Mouse (Mus musculus) intestine, embryonic 14.5 days (tissue): Measurements from ENCODE around the gene Myb. TPM values are rescaled to one million over a fixed set of nuclear protein-coding genes. Genes with fewer than 3 reads are reported as not detected.
A peak's percentile ranks its signal among the peaks of the same experiment; 100 is the strongest.

Source experiments
- ATAC-seq: fragments of 200-750 bp; cut with Nextera tagmentation; replicated peaks from 2 replicates; pipeline ENCODE4 v1.8.0; 2017; ENCODE audit warnings: low read depth, moderate number of reproducible peaks, moderate TSS enrichment, moderate library complexity; ENCODE audit not compliant: low FRiP score, low TSS enrichment
- DNase-seq: peaks from one replicate; pipeline ENCODE4 v3.0.0-alpha.2; 2018; ENCODE audit warnings: low spot score
- H3K27ac ChIP-seq: fragments of 300-500 bp; sonication (generic); 2 replicates; pipeline ENCODE4 v1.5.1; 2014; ENCODE audit warnings: low read depth, mild to moderate bottlenecking, control low read depth
- H3K27me3 ChIP-seq: fragments of 300-500 bp; sonication (generic); replicated peaks from 2 replicates; pipeline ENCODE4 v1.6.1; 2014; ENCODE audit warnings: low read length, control low read depth; ENCODE audit not compliant: control insufficient read depth, insufficient read depth
- H3K36me3 ChIP-seq: fragments of 300-500 bp; sonication (generic); 2 replicates; pipeline ENCODE4 v1.6.1; 2014; ENCODE audit warnings: low read length, control low read depth; ENCODE audit not compliant: control insufficient read depth, insufficient read depth
- H3K4me1 ChIP-seq: fragments of 300-500 bp; sonication (generic); replicated peaks from 2 replicates; pipeline ENCODE4 v1.6.1; 2014; ENCODE audit warnings: low read length, control low read depth, mixed read lengths; ENCODE audit not compliant: control insufficient read depth, insufficient read depth
- H3K4me2 ChIP-seq: fragments of 300-500 bp; sonication (generic); 2 replicates; pipeline ENCODE4 v1.6.1; 2014; ENCODE audit warnings: low read length
- H3K4me3 ChIP-seq: fragments of 300-500 bp; sonication (generic); 2 replicates; pipeline ENCODE4 v1.5.1; 2014; ENCODE audit warnings: low read depth, low read length, control low read depth, mixed read lengths
- H3K9ac ChIP-seq: fragments of 300-500 bp; sonication (generic); 2 replicates; pipeline ENCODE4 v1.6.1; 2014; ENCODE audit warnings: mild to moderate bottlenecking, low read length
- H3K9me3 ChIP-seq: fragments of 300-500 bp; sonication (generic); 2 replicates; pipeline ENCODE4 v1.6.1; 2016; ENCODE audit warnings: low read length, control low read depth; ENCODE audit not compliant: control insufficient read depth
- WGBS: fragments of 180-500 bp; shearing (Covaris S2); extraction: QIAGEN DNeasy Blood & Tissue Kit; methylation state at CpG from one replicate; pipeline ENCODE4 v1.1.7; 2014; 5-methylcytosine and 5-hydroxymethylcytosine counted together
- polyA plus RNA-seq: library from polyadenylated mRNA; unstranded; fragments of >200 nt; fragmentation: Nextera tagmentation; extraction: Ambion mirVana; gene quantifications from 2 replicates; pipeline ENCODE4 v1.2.1, GENCODE M21; 2014

Gene Myb
- polyA plus RNA-seq, 1 experiment from 2014 or later, result 6.6 TPM

- no peaks in the 10 kb centered on the region for H3K36me3 ChIP-seq
These were observed 69.7 kb downstream of the Myb start for GRCm38 (mm10) chr10:21090922-21091700.

GRCm38 (mm10) chr10:21089541-21089940 is 71.2 kb downstream of the Myb start:
- ATAC-seq, result no peak
- 72% methylated on average over 3 of the region's 3 CpGs for WGBS
- Histone ChIP-seq H3K27ac (no peak overlapping the region), H3K9ac (no peak overlapping the region), H3K4me3 (no peak overlapping the region), H3K36me3 (no peaks in the 10 kb centered on the region), H3K27me3 (no peaks in the 10 kb centered on the region), H3K4me2 (no peak overlapping the region), H3K4me1 (no peaks in the 10 kb centered on the region), H3K9me3 (no peaks in the 10 kb centered on the region)
- no peak for DNase-seq

More at GRCm38 (mm10) chr10:21090922-21091700, 69.7 kb downstream of the Myb start:
- ATAC-seq, result peak; percentile 71
- DNase-seq, result no peak
- no peaks in the 10 kb centered on the region for H3K27me3 ChIP-seq
- H3K4me3 ChIP-seq, result no peak overlapping the region
- no peak overlapping the region for H3K4me2 ChIP-seq
- H3K9ac ChIP-seq, result no peak overlapping the region
- no peaks in the 10 kb centered on the region for H3K9me3 ChIP-seq
- H3K27ac ChIP-seq, result no peak overlapping the region
- no peaks in the 10 kb centered on the region for H3K4me1 ChIP-seq
- 80% methylated on average over 8 of the region's 8 CpGs for WGBS

- Histone ChIP-seq H3K4me1 (peaks cover 13% of the 10 kb centered on the region), H3K4me2 (no peak overlapping the region), H3K36me3 (no peaks in the 10 kb centered on the region), H3K27ac (no peak overlapping the region), H3K9me3 (no peaks in the 10 kb centered on the region), H3K9ac (no peak overlapping the region), H3K4me3 (no peak overlapping the region), H3K27me3 (no peaks in the 10 kb centered on the region)
- ATAC-seq (no peak), DNase-seq (no peak)
- WGBS, result 84% methylated on average over 3 of the region's 3 CpGs
These were observed 73.1 kb downstream of the Myb start for GRCm38 (mm10) chr10:21087614-21088232.

GRCm38 (mm10) chr10:21085044-21085443 is 75.7 kb downstream of the Myb start:
- no peak for DNase-seq
- no peak overlapping the region for H3K9ac ChIP-seq
- ATAC-seq, result no peak
- 80% methylated on average over 5 of the region's 5 CpGs for WGBS
- H3K9me3 ChIP-seq, result no peaks in the 10 kb centered on the region
- H3K27me3 ChIP-seq, result no peaks in the 10 kb centered on the region
- no peaks in the 10 kb centered on the region for H3K36me3 ChIP-seq
- no peak overlapping the region for H3K27ac ChIP-seq
- H3K4me1 ChIP-seq, result peaks cover 13% of the 10 kb centered on the region
- no peak overlapping the region for H3K4me3 ChIP-seq
- no peak overlapping the region for H3K4me2 ChIP-seq

GRCm38 (mm10) chr10:21083391-21083918 is 77.3 kb downstream of the Myb start:
- DNase-seq (no peak), ATAC-seq (no peak)
- H3K4me1 ChIP-seq, result peaks cover 13% of the 10 kb centered on the region
- no peaks in the 10 kb centered on the region for H3K27me3 ChIP-seq
- no peak overlapping the region for H3K4me2 ChIP-seq
- no peaks in the 10 kb centered on the region for H3K36me3 ChIP-seq
- no peaks in the 10 kb centered on the region for H3K9me3 ChIP-seq
- whole genome bisulfite sequencing, result 57% methylated on average over 8 of the region's 8 CpGs
- no peak overlapping the region for H3K27ac ChIP-seq
- no peak overlapping the region for H3K9ac ChIP-seq
- no peak overlapping the region for H3K4me3 ChIP-seq

GRCm38 (mm10) chr10:21082447-21082846 is 78.3 kb downstream of the Myb start:
- H3K4me3 ChIP-seq, result no peak overlapping the region
- no peak overlapping the region for H3K9ac ChIP-seq
- peaks cover 13% of the 10 kb centered on the region for H3K4me1 ChIP-seq
- ATAC-seq (no peak), DNase-seq (no peak)
- H3K36me3 ChIP-seq, result no peaks in the 10 kb centered on the region
- WGBS, result 82% methylated on average over 8 of the region's 8 CpGs
- no peak overlapping the region for H3K27ac ChIP-seq
- H3K4me2 ChIP-seq, result no peak overlapping the region
- H3K27me3 ChIP-seq, result no peaks in the 10 kb centered on the region
- no peaks in the 10 kb centered on the region for H3K9me3 ChIP-seq

GRCm38 (mm10) chr10:21077151-21077719 is 83.5 kb downstream of the Myb start:
- Histone ChIP-seq H3K27me3 (no peaks in the 10 kb centered on the region), H3K4me2 (no peak overlapping the region), H3K27ac (no peak overlapping the region), H3K36me3 (no peaks in the 10 kb centered on the region), H3K4me1 (peaks cover 3% of the 10 kb centered on the region; the same call in 1 of the 2 replicates), H3K9me3 (no peaks in the 10 kb centered on the region), H3K9ac (no peak overlapping the region), H3K4me3 (no peak overlapping the region)
- ATAC-seq (no peak), DNase-seq (no peak)
- 61% methylated on average over 14 of the region's 14 CpGs for WGBS

- Histone ChIP-seq H3K4me2 (no peak overlapping the region), H3K4me1 (peaks cover 3% of the 10 kb centered on the region; the same call in 1 of the 2 replicates), H3K27me3 (no peaks in the 10 kb centered on the region), H3K36me3 (no peaks in the 10 kb centered on the region), H3K9ac (no peak overlapping the region), H3K4me3 (no peak overlapping the region), H3K27ac (no peak overlapping the region), H3K9me3 (no peaks in the 10 kb centered on the region)
- ATAC-seq (no peak), DNase-seq (no peak)
- WGBS, result 88% methylated on average over 7 of the region's 7 CpGs
These were observed 84.1 kb downstream of the Myb start for GRCm38 (mm10) chr10:21076731-21077130.
